Mouse (Mus musculus): ENCODE data around the gene Rpl5. TPM values are rescaled to one million over a fixed set of nuclear protein-coding genes. Genes with fewer than 3 reads are reported as not detected.
"Not testable (repeated sequence)": the region's sequence is repeated elsewhere in the genome, so short reads cannot be mapped to it uniquely, and the experiment has no call there.

Gene Rpl5
- polyA plus RNA-seq, 2 experiments from 2014 or later, result 71.9 to 81.2 TPM

- peak; percentile 67 for ATAC-seq
These were observed 813 bp downstream of the Rpl5 start for GRCm38 (mm10) chr5:107901014-107901615.

- no peak for ATAC-seq
These were observed 4.0 kb downstream of the Rpl5 start for GRCm38 (mm10) chr5:107904325-107904724.

GRCm38 (mm10) chr5:107908514-107909110 is 8.3 kb downstream of the Rpl5 start:
- no peak for ATAC-seq

GRCm38 (mm10) chr5:107909668-107910067 is 9.4 kb downstream of the Rpl5 start:
- no peak for ATAC-seq

- no peak for ATAC-seq
These were observed 9.8 kb downstream of the Rpl5 start for GRCm38 (mm10) chr5:107910084-107910616.

- no peak for ATAC-seq
These were observed 10.7 kb downstream of the Rpl5 start for GRCm38 (mm10) chr5:107911012-107911411.

GRCm38 (mm10) chr5:107915280-107915679 is 15.0 kb downstream of the Rpl5 start:
- no peak for ATAC-seq

- peak; percentile 76 for ATAC-seq
These were observed 21.3 kb downstream of the Rpl5 start for GRCm38 (mm10) chr5:107921400-107922252.

GRCm38 (mm10) chr5:107922836-107923235 is 22.5 kb downstream of the Rpl5 start:
- no peak for ATAC-seq

- ATAC-seq, result no peak
These were observed 24.3 kb downstream of the Rpl5 start for GRCm38 (mm10) chr5:107924564-107924963.

GRCm38 (mm10) chr5:107926550-107927249 is 26.4 kb downstream of the Rpl5 start:
- ATAC-seq, result peak; percentile 94

GRCm38 (mm10) chr5:107932556-107932955 is 32.3 kb downstream of the Rpl5 start:
- ATAC-seq, result peak; percentile 79

GRCm38 (mm10) chr5:107933202-107933974 is 33.1 kb downstream of the Rpl5 start:
- no peak for ATAC-seq

- no peak for ATAC-seq
These were observed 34.7 kb downstream of the Rpl5 start for GRCm38 (mm10) chr5:107934770-107935543.

- no peak for ATAC-seq
These were observed 36.5 kb downstream of the Rpl5 start for GRCm38 (mm10) chr5:107936625-107937389.

GRCm38 (mm10) chr5:107938483-107938882 is 38.2 kb downstream of the Rpl5 start:
- not testable (repeated sequence) for ATAC-seq

- no peak for ATAC-seq
These were observed 38.6 kb downstream of the Rpl5 start for GRCm38 (mm10) chr5:107938886-107939285.

GRCm38 (mm10) chr5:107939701-107940100 is 39.4 kb downstream of the Rpl5 start:
- ATAC-seq, result no peak

GRCm38 (mm10) chr5:107941222-107941621 is 40.9 kb downstream of the Rpl5 start:
- no peak for ATAC-seq

- ATAC-seq, result peak; percentile 55
These were observed 42.6 kb downstream of the Rpl5 start for GRCm38 (mm10) chr5:107942941-107943340.

All from activated CD4-positive, CD25-positive, alpha-beta regulatory T cell, adult 4 months (primary cell).